Mouse (Mus musculus): ENCODE data around the gene Lrrc37a. TPM values are rescaled to one million over a fixed set of nuclear protein-coding genes. Genes with fewer than 3 reads are reported as not detected.

Lrrc37a gene
- total RNA-seq, 2 experiments from 2014 or later = not detected

GRCm38 (mm10) chr11:103402738-103403137, 101.7 kb downstream of the Lrrc37a start:
- no peak for ATAC-seq (replicated peaks; ENCODE audit: low FRiP score, low TSS enrichment, poor library complexity, severe bottlenecking)

GRCm38 (mm10) chr11:103402198-103402597, 102.2 kb downstream of the Lrrc37a start:
- ATAC-seq (replicated peaks; ENCODE audit: low FRiP score, low TSS enrichment, poor library complexity, severe bottlenecking) = peak; percentile 94

Other genes starting within 250 kb of the Lrrc37a start
- gene Map3k14, start 237.1 kb downstream of the Lrrc37a start, total RNA-seq (2014; fragmentation: Nextera tagmentation) = 1.8 and 2.9 TPM in 2 replicates
- gene Map3k14, start 237.1 kb downstream of the Lrrc37a start, total RNA-seq (2017) = 1.2 and 3.1 TPM in 2 replicates
- 1.4 and 3.3 TPM in 2 replicates for gene Arhgap27, start 140.9 kb downstream of the Lrrc37a start, total RNA-seq (2014; fragmentation: Nextera tagmentation)
- gene Arhgap27, start 140.9 kb downstream of the Lrrc37a start, total RNA-seq (2017) = 2.1 and 11.1 TPM in 2 replicates
- gene Plekhm1, start 91.9 kb downstream of the Lrrc37a start, total RNA-seq (2014; fragmentation: Nextera tagmentation) = 12.5 and 16.3 TPM in 2 replicates
- 2.2 and 2.7 TPM in 2 replicates for gene Plekhm1, start 91.9 kb downstream of the Lrrc37a start, total RNA-seq (2017)
- gene Gm884, start 116.5 kb upstream of the Lrrc37a start, total RNA-seq (2014; fragmentation: Nextera tagmentation) = not detected in 2 replicates
- not detected in 2 replicates for gene Gm884, start 116.5 kb upstream of the Lrrc37a start, total RNA-seq (2017)
- not detected in 2 replicates for gene Lyzl6, start 134.3 kb upstream of the Lrrc37a start, total RNA-seq (2014; fragmentation: Nextera tagmentation)
- not detected in 2 replicates for gene Lyzl6, start 134.3 kb upstream of the Lrrc37a start, total RNA-seq (2017)
- gene Rprml, start 145.0 kb upstream of the Lrrc37a start, total RNA-seq (2014; fragmentation: Nextera tagmentation) = not detected in 2 replicates
- gene Rprml, start 145.0 kb upstream of the Lrrc37a start, total RNA-seq (2017) = not detected in 2 replicates
- gene Gosr2, start 193.3 kb upstream of the Lrrc37a start, total RNA-seq (2014; fragmentation: Nextera tagmentation) = 36.1 and 46.9 TPM in 2 replicates
- gene Gosr2, start 193.3 kb upstream of the Lrrc37a start, total RNA-seq (2017) = 37.8 and 44.2 TPM in 2 replicates
- gene Wnt9b, start 245.2 kb upstream of the Lrrc37a start, total RNA-seq (2014; fragmentation: Nextera tagmentation) = not detected in 2 replicates
- not detected in 2 replicates for gene Wnt9b, start 245.2 kb upstream of the Lrrc37a start, total RNA-seq (2017)